Mouse (Mus musculus): Measurements from ENCODE around the gene Zbtb20.

- no peak for TF ChIP-seq CTCF (IDR thresholded peaks at IDR 0.05; ENCODE audit: control insufficient read depth, insufficient read depth, insufficient read length)
- no peak for TF ChIP-seq USF1 (IDR thresholded peaks at IDR 0.05; ENCODE audit: low read depth)
- no peak for TF ChIP-seq MYOD1 (IDR thresholded peaks at IDR 0.05; ENCODE audit: control insufficient read depth, insufficient read length, low read depth)
These were observed 299.1 kb downstream of the Zbtb20 start for GRCm38 (mm10) chr16:43174815-43175214.

Measured in C2C12 (cell line).